Mouse (Mus musculus) megakaryocyte, embryonic 14.5 days (primary cell): ENCODE measurements around the gene Ccdc33.

Experiments used
- FLI1 ChIP-seq: IDR thresholded peaks from 2 replicates; pipeline ENCODE4 v1.6.1; 2012; ENCODE audit warnings: low read length, inconsistent platforms, mixed read lengths
- GATA1 ChIP-seq: IDR thresholded peaks from 3 replicates; pipeline ENCODE4 v1.6.1; 2012; ENCODE audit warnings: mixed read lengths, low read length, inconsistent platforms, borderline replicate concordance

DNA sequence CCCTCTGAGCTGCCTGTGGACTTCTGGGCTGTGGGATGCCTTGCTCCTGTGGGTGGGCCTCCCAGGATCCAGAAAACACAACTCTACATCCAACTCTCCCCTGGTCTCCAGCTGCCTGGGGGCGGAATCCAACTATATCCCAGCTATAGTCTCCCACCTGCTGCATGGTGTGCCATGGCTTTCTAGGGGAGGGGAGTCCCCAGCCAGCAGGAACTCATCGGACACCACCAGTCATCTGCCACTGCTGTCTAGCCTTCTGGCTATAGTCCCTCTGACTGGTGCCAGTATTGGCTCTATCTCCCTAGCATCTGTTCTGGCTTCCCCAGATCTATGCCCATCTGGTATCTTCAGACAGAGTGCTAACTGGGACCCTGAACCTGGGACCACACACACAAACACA, 83.1 kb downstream of the Ccdc33 start:
- TF ChIP-seq GATA1 (no peak), FLI1 (no peak)
